Mouse (Mus musculus) ES-Bruce4 (cell line): Measurements from ENCODE around the gene Maml3. TPM values are rescaled to one million over a fixed set of nuclear protein-coding genes. Genes with fewer than 3 reads are reported as not detected.
A peak's percentile ranks its signal among the peaks of the same experiment; 100 is the strongest.

ENCODE experiments used
- H3K27ac ChIP-seq: 2 replicates; pipeline ENCODE4 v1.5.1; 2012; ENCODE audit warnings: low read length, inconsistent platforms; ENCODE audit not compliant: insufficient read depth
- H3K27me3 ChIP-seq: 2 replicates; pipeline ENCODE4 v1.6.1; 2012; ENCODE audit warnings: mild to moderate bottlenecking, low read length, inconsistent platforms; ENCODE audit not compliant: control insufficient read depth, poor library complexity, insufficient read depth, severe bottlenecking
- H3K36me3 ChIP-seq: 2 replicates; pipeline ENCODE4 v1.6.1; 2012; ENCODE audit warnings: inconsistent platforms, mild to moderate bottlenecking, low read length, moderate library complexity; ENCODE audit not compliant: control insufficient read depth, poor library complexity, insufficient read depth, severe bottlenecking
- H3K4me1 ChIP-seq: one replicate; pipeline ENCODE4 v1.8.1; 2011; ENCODE audit warnings: low read length; ENCODE audit not compliant: control insufficient read depth, insufficient read depth
- H3K4me3 ChIP-seq: 2 replicates; pipeline ENCODE4 v1.5.1; 2011; ENCODE audit warnings: low read depth, mild to moderate bottlenecking, low read length
- H3K9ac ChIP-seq: 2 replicates; pipeline ENCODE4 v1.6.1; 2012; ENCODE audit warnings: low read depth, mild to moderate bottlenecking, inconsistent platforms; ENCODE audit not compliant: poor library complexity, severe bottlenecking
- H3K9me3 ChIP-seq: replicated peaks from 2 replicates; pipeline ENCODE4 v1.6.1; 2012; ENCODE audit warnings: mild to moderate bottlenecking, low read length, inconsistent platforms; ENCODE audit not compliant: control insufficient read depth, poor library complexity, insufficient read depth, severe bottlenecking
- CTCF ChIP-seq: IDR thresholded peaks from one replicate; pipeline ENCODE4 v1.8.1; 2011; ENCODE audit warnings: low read depth, low read length
- EP300 ChIP-seq: IDR thresholded peaks from 2 replicates; pipeline ENCODE4 v1.6.1; 2011; ENCODE audit warnings: low read depth, low read length; ENCODE audit not compliant: insufficient read depth
- POLR2A ChIP-seq: IDR thresholded peaks from one replicate; pipeline ENCODE4 v1.8.1; 2011; ENCODE audit warnings: low read length; ENCODE audit not compliant: insufficient read depth
- polyA plus RNA-seq: library from polyadenylated mRNA; stranded (reverse); fragments of >200 nt; gene quantifications from 2 replicates; pipeline ENCODE4 v1.2.4, GENCODE M21; 2011; ENCODE audit warnings: low read depth; ENCODE audit not compliant: missing spikeins, insufficient read depth, insufficient read length

The Maml3 gene
- polyA plus RNA-seq, 1 experiment = 5.7 TPM

GRCm38 (mm10) chr3:52087636-52088280, 17.1 kb downstream of the Maml3 start:
- no peak overlapping the region for H3K4me3 ChIP-seq
- no peaks in the 10 kb centered on the region for H3K4me1 ChIP-seq
- TF ChIP-seq CTCF (no peak), EP300 (no peak), POLR2A (no peak)
- H3K9ac ChIP-seq = no peak overlapping the region
- no peak overlapping the region for H3K27ac ChIP-seq
- no peaks in the 10 kb centered on the region for H3K9me3 ChIP-seq
- no peaks in the 10 kb centered on the region for H3K27me3 ChIP-seq
- H3K36me3 ChIP-seq = no peaks in the 10 kb centered on the region

GRCm38 (mm10) chr3:52078763-52079162, 26.1 kb downstream of the Maml3 start:
- H3K27me3 ChIP-seq = no peaks in the 10 kb centered on the region
- no peak overlapping the region for H3K27ac ChIP-seq
- no peaks in the 10 kb centered on the region for H3K36me3 ChIP-seq
- no peak overlapping the region for H3K9ac ChIP-seq
- no peaks in the 10 kb centered on the region for H3K4me1 ChIP-seq
- no peak overlapping the region for H3K4me3 ChIP-seq
- TF ChIP-seq CTCF (no peak), POLR2A (no peak), EP300 (no peak)
- H3K9me3 ChIP-seq = no peaks in the 10 kb centered on the region

DNA sequence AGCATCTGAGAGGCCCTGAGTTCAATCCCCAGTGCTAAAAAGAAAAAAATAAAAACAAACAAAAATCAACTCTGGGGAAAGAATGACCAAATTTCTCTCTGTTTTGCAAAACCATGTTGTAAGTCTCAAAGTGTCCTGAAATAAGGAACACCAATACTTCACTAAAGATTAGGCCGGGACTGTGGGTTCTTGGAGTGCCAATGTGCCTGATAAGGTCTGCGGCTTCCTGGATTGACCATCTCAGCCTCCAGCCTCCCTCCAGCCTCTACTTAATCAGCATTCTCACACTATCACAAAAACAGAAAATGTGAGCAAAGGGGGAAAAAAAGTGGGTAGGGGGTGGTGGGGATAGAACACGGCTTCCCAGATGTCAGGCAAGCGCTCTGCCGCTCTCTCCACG, 30.9 kb downstream of the Maml3 start:
- H3K36me3 ChIP-seq = no peaks in the 10 kb centered on the region
- H3K9me3 ChIP-seq = no peaks in the 10 kb centered on the region
- H3K4me3 ChIP-seq = no peak overlapping the region
- H3K9ac ChIP-seq = no peak overlapping the region
- no peak overlapping the region for H3K27ac ChIP-seq
- no peaks in the 10 kb centered on the region for H3K4me1 ChIP-seq
- TF ChIP-seq POLR2A = no peak
- no peak for TF ChIP-seq CTCF
- no peak for TF ChIP-seq EP300
- H3K27me3 ChIP-seq = no peaks in the 10 kb centered on the region

GRCm38 (mm10) chr3:52071996-52072395, 32.9 kb downstream of the Maml3 start:
- Histone ChIP-seq H3K27me3 (no peaks in the 10 kb centered on the region), H3K4me1 (no peaks in the 10 kb centered on the region), H3K36me3 (no peaks in the 10 kb centered on the region), H3K9ac (no peak overlapping the region), H3K4me3 (no peak overlapping the region), H3K27ac (no peak overlapping the region), H3K9me3 (no peaks in the 10 kb centered on the region)
- TF ChIP-seq CTCF (no peak), EP300 (no peak), POLR2A (no peak)

- Histone ChIP-seq H3K36me3 (no peaks in the 10 kb centered on the region), H3K9me3 (no peaks in the 10 kb centered on the region), H3K4me1 (no peaks in the 10 kb centered on the region), H3K4me3 (no peak overlapping the region), H3K27ac (no peak overlapping the region), H3K27me3 (no peaks in the 10 kb centered on the region), H3K9ac (no peak overlapping the region)
- TF ChIP-seq CTCF (no peak), POLR2A (no peak), EP300 (no peak)
These were observed 34.8 kb downstream of the Maml3 start for GRCm38 (mm10) chr3:52070163-52070478.

DNA sequence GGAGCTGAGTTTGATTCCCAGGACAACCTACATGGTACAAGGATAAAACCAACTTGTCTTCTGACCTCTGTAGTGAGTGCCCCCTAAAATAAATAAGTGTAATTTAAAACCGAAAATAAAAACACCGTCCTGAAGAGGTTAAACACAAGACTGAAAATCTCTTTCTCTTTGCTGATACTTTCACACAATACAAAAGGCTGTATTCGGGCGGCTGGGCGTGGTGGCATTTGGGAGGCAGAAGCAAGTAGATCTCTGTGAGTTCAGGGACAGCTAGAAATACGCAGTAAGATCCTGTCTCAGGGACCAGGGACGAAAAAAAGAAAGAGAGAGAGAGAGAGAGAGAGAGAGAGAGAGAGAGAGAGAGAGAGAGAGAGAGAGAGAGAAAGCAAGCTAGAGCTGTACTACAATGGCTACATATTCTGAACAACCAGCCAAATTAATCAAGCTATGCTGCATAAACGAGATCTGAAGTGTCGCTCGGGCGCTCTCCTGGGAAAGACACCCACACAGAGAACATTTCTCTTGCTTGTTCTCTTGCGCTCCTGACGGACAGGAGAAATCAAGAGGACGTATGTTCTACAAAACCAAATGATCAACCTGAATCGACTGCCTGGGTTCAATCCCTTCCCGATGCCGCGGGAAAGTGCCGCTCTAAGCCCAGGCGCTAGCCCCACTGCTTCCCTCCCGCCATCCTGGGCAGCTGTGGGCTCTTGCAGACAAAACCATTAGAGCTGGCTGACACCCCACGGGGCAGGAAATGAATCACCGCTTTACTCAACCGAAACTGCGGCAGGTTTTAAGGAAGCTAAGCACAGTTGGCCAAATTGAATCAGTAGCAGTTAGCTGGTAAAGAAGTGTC, 35.3 kb downstream of the Maml3 start:
- H3K4me1 ChIP-seq = no peaks in the 10 kb centered on the region

More for the DNA sequence above, 35.3 kb downstream of the Maml3 start:
- Histone ChIP-seq H3K9me3 (no peaks in the 10 kb centered on the region), H3K36me3 (no peaks in the 10 kb centered on the region), H3K27ac (no peak overlapping the region), H3K9ac (no peak overlapping the region), H3K27me3 (no peaks in the 10 kb centered on the region), H3K4me3 (0 out of 2 replicates have a peak overlapping the region, but pooled peaks have one; percentile 2)
- no peak for TF ChIP-seq CTCF
- no peak for TF ChIP-seq EP300
- TF ChIP-seq POLR2A = no peak
